Mouse (Mus musculus) gastrocnemius, postnatal 36 days (tissue): ENCODE results near the gene 4933411K16Rik. TPM values are rescaled to one million over a fixed set of nuclear protein-coding genes. Genes with fewer than 3 reads are reported as not detected.
"Not testable (repeated sequence)": the region's sequence is repeated elsewhere in the genome, so short reads cannot be mapped to it uniquely, and the experiment has no call there.

ENCODE experiments used
- DNase-seq, 2 experiments: peaks; one replicate each; pipeline ENCODE4 v3.0.0; 2022
- intact Hi-C: fragments of 180-260 bp; cut with DNase I; formaldehyde crosslinking; loops from one replicate; pipeline ENCODE4 v1.15.1; 2025
- total RNA-seq, 2 experiments: library from RNA; stranded (reverse); gene quantifications; 2 replicates each; pipeline ENCODE4 v1.2.3; 2021

Gene 4933411K16Rik
- total RNA-seq, 2 experiments from 2014 or later, result 0.30 to 0.38 TPM

- no peak for DNase-seq
- intact Hi-C loops, result no loop called here
Measured at GRCm38 (mm10) chr19:42072802-42073201, 20.8 kb downstream of the 4933411K16Rik start.

GRCm38 (mm10) chr19:42075051-42075450, 23.0 kb downstream of the 4933411K16Rik start:
- DNase-seq, result no peak
- intact Hi-C loops, result no loop called here

- no peak for DNase-seq
- intact Hi-C loops, result no loop called here
Measured at GRCm38 (mm10) chr19:42075992-42076391, 23.9 kb downstream of the 4933411K16Rik start.

GRCm38 (mm10) chr19:42078566-42078965, 26.5 kb downstream of the 4933411K16Rik start:
- intact Hi-C loops, result no loop called here

GRCm38 (mm10) chr19:42079006-42079405, 27.0 kb downstream of the 4933411K16Rik start:
- intact Hi-C loops, result no loop called here
- no peak for DNase-seq

More at GRCm38 (mm10) chr19:42078566-42078965, 26.5 kb downstream of the 4933411K16Rik start:
- DNase-seq, result no peak

- intact Hi-C loops, result no loop called here
- no peak for DNase-seq
Measured at GRCm38 (mm10) chr19:42079950-42080349, 27.9 kb downstream of the 4933411K16Rik start.

- DNase-seq, result no peak
Measured at GRCm38 (mm10) chr19:42080469-42080868, 28.4 kb downstream of the 4933411K16Rik start.

GRCm38 (mm10) chr19:42081613-42082012, 29.6 kb downstream of the 4933411K16Rik start:
- DNase-seq, intact Hi-C loops: not testable (repeated sequence)

More at GRCm38 (mm10) chr19:42080469-42080868, 28.4 kb downstream of the 4933411K16Rik start:
- intact Hi-C loops, result no loop called here

GRCm38 (mm10) chr19:42085690-42086089, 33.6 kb downstream of the 4933411K16Rik start:
- intact Hi-C loops, result no loop called here
- no peak for DNase-seq

GRCm38 (mm10) chr19:42086166-42086565, 34.1 kb downstream of the 4933411K16Rik start, which contains the start of gene Morn4:
TSS of gene Morn4 (minus strand) at chr19:42086357.
- intact Hi-C loops, result no loop called here
- peak; percentile 35 to 57 for DNase-seq

- DNase-seq, result peak; percentile 23 to 40
- intact Hi-C loops, result no loop called here
Measured at GRCm38 (mm10) chr19:42089103-42089747, 37.2 kb downstream of the 4933411K16Rik start.

GRCm38 (mm10) chr19:42089748-42090595, 37.9 kb downstream of the 4933411K16Rik start, which contains the start of gene Pi4k2a:
TSS of gene Pi4k2a (plus strand) at chr19:42090470.
- intact Hi-C loops, result no loop called here
- DNase-seq, result peak; percentile 97 to 99

- DNase-seq, result no peak
- intact Hi-C loops, result no loop called here
Measured at GRCm38 (mm10) chr19:42090637-42091141, 38.6 kb downstream of the 4933411K16Rik start.

- intact Hi-C loops, result no loop called here
Measured at GRCm38 (mm10) chr19:42099406-42099805, 47.4 kb downstream of the 4933411K16Rik start.

More at GRCm38 (mm10) chr19:42099406-42099805, 47.4 kb downstream of the 4933411K16Rik start:
- no peak for DNase-seq

Other genes with a start within 250 kb of the 4933411K16Rik start
- gene Frat1, start 222.3 kb upstream of the 4933411K16Rik start, total RNA-seq, result 1 to 10 TPM; 5.3 to 7.3 TPM
- gene Frat2, start 204.1 kb upstream of the 4933411K16Rik start, total RNA-seq, result 10 to 100 TPM; 13.9 to 18.5 TPM
- 10 to 100 TPM; 30.0 to 31.6 TPM for gene Rrp12, start 156.1 kb upstream of the 4933411K16Rik start, total RNA-seq
- gene Pgam1, start 140.3 kb upstream of the 4933411K16Rik start, total RNA-seq, result 10 to 100 TPM; 14.4 to 18.7 TPM
- 10 to 100 TPM; 13.2 to 15.3 TPM for gene Exosc1, start 118.8 kb upstream of the 4933411K16Rik start, total RNA-seq
- 10 to 100 TPM; 20.7 to 21.3 TPM for gene Zdhhc16, start 118.8 kb upstream of the 4933411K16Rik start, total RNA-seq
- 1 to 10 TPM; 6.6 to 7.7 TPM for gene Mms19, start 71.1 kb upstream of the 4933411K16Rik start, total RNA-seq
- 10 to 100 TPM; 11.7 to 13.4 TPM for gene Ubtd1, start 70.5 kb upstream of the 4933411K16Rik start, total RNA-seq
- 100 to 1,000 TPM; 121 to 331 TPM for gene Ankrd2, start 16.2 kb upstream of the 4933411K16Rik start, total RNA-seq
- 1 to 10 TPM; 2.9 to 3.7 TPM for gene Hoga1, start 6.6 kb upstream of the 4933411K16Rik start, total RNA-seq
- 1 to 10 TPM; 2.1 to 2.6 TPM for gene Morn4, start 34.1 kb downstream of the 4933411K16Rik start, total RNA-seq
- gene Pi4k2a, start 38.2 kb downstream of the 4933411K16Rik start, total RNA-seq, result 10 to 100 TPM; 11.0 to 14.1 TPM
- 10 to 100 TPM in 1 of 2 experiments, 1 to 10 TPM in 1; 7.5 to 10.5 TPM for gene Avpi1, start 76.8 kb downstream of the 4933411K16Rik start, total RNA-seq
- 1 to 10 TPM; 5.3 to 6.9 TPM for gene Marveld1, start 95.2 kb downstream of the 4933411K16Rik start, total RNA-seq
- 10 to 100 TPM; 11.4 to 12.6 TPM for gene Zfyve27, start 111.7 kb downstream of the 4933411K16Rik start, total RNA-seq
- 1 to 10 TPM; 1.9 to 6.3 TPM for gene Sfrp5, start 150.0 kb downstream of the 4933411K16Rik start, total RNA-seq
- gene Golga7b, start 195.3 kb downstream of the 4933411K16Rik start, total RNA-seq, result 1 to 10 TPM; 2.0 to 3.2 TPM